Mouse (Mus musculus) liver, embryonic 16.5 days (tissue): Measurements from ENCODE around the gene B430306N03Rik. TPM values are rescaled to one million over a fixed set of nuclear protein-coding genes. Genes with fewer than 3 reads are reported as not detected.

Experiments
- ATAC-seq: fragments of 200-750 bp; cut with Nextera tagmentation; 2 replicates; pipeline ENCODE4 v1.8.0; 2017; ENCODE audit warnings: low read depth, mild to moderate bottlenecking, moderate number of reproducible peaks, moderate library complexity
- H3K27ac ChIP-seq: fragments of 300-500 bp; sonication (generic); 2 replicates; pipeline ENCODE4 v1.5.1; 2014; ENCODE audit warnings: mild to moderate bottlenecking, low read length
- H3K27me3 ChIP-seq: fragments of 300-500 bp; sonication (generic); 2 replicates; pipeline ENCODE4 v1.6.1; 2014; ENCODE audit warnings: low read depth, low read length, mixed read lengths; ENCODE audit not compliant: control insufficient read depth, insufficient read depth
- H3K36me3 ChIP-seq: fragments of 300-500 bp; sonication (generic); 2 replicates; pipeline ENCODE4 v1.6.1; 2014; ENCODE audit warnings: mild to moderate bottlenecking; ENCODE audit not compliant: control insufficient read depth, insufficient read depth
- H3K4me1 ChIP-seq: fragments of 300-500 bp; sonication (generic); 2 replicates; pipeline ENCODE4 v1.6.1; 2014; ENCODE audit warnings: low read depth, low read length, mixed read lengths; ENCODE audit not compliant: control insufficient read depth
- H3K4me2 ChIP-seq: fragments of 300-500 bp; sonication (generic); 2 replicates; pipeline ENCODE4 v1.6.1; 2014; ENCODE audit warnings: low read depth, low read length, mixed read lengths
- H3K4me3 ChIP-seq: fragments of 300-500 bp; sonication (generic); 2 replicates; pipeline ENCODE4 v1.5.1; 2014; ENCODE audit warnings: low read depth, mild to moderate bottlenecking, low read length
- H3K9ac ChIP-seq: fragments of 300-500 bp; sonication (generic); 2 replicates; pipeline ENCODE4 v1.6.1; 2014; ENCODE audit warnings: low read depth, low read length
- H3K9me3 ChIP-seq: fragments of 300-500 bp; sonication (generic); replicated peaks from 2 replicates; pipeline ENCODE4 v1.6.1; 2016; ENCODE audit warnings: low read length; ENCODE audit not compliant: control insufficient read depth
- WGBS: fragments of 180-500 bp; shearing (Covaris S2); extraction: QIAGEN DNeasy Blood & Tissue Kit; methylation state at CpG from one replicate; pipeline ENCODE4 v1.1.7; 2014; ENCODE audit not compliant: insufficient replicate concordance; 5-methylcytosine and 5-hydroxymethylcytosine counted together
- polyA plus RNA-seq: library from polyadenylated mRNA; unstranded; fragments of >200 nt; fragmentation: Nextera tagmentation; extraction: Ambion mirVana; gene quantifications from 2 replicates; pipeline ENCODE4 v1.2.1, GENCODE M21; 2015

The B430306N03Rik gene
- polyA plus RNA-seq, 1 experiment from 2014 or later, result 4.1 TPM

DNA sequence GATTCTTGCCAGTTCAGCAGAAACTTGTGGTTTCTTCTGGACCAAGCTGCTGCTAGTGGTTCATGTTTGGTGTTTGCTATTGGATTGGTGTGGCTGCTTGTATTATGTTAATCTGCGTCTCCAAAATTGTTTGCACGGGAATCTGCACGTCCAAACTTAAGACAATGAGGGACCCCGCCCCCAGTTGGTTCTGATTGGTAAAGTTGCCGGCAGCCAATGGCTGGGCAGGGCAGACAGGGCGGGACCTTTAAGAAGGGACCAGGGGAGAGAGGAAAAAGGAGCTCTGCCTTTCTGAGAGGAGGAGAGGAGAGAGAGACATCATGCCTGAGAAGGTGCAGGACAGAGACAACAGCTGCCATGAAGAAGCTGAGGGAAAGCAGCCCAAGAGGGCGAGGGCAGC lies 40.2 kb upstream of the B430306N03Rik start:
- Histone ChIP-seq H3K9me3 (no peaks in the 10 kb centered on the region), H3K4me1 (peaks cover 54% of the 10 kb centered on the region), H3K4me2 (no peak overlapping the region), H3K9ac (no peak overlapping the region), H3K36me3 (no peaks in the 10 kb centered on the region), H3K27ac (no peak overlapping the region), H3K4me3 (no peak overlapping the region), H3K27me3 (no peaks in the 10 kb centered on the region)
- 31% methylated on average over 7 of the region's 7 CpGs for WGBS
- no peak for ATAC-seq

GRCm38 (mm10) chr17:48278381-48278780 lies 37.6 kb upstream of the B430306N03Rik start:
- no peaks in the 10 kb centered on the region for H3K27me3 ChIP-seq
- no peak for ATAC-seq
- H3K4me3 ChIP-seq, result no peak overlapping the region
- H3K9ac ChIP-seq, result no peak overlapping the region
- no peak overlapping the region for H3K4me2 ChIP-seq
- peaks cover 49% of the 10 kb centered on the region for H3K4me1 ChIP-seq
- H3K9me3 ChIP-seq, result no peaks in the 10 kb centered on the region
- H3K27ac ChIP-seq, result peak overlapping the region; percentile 10; the same call in 1 of the 2 replicates
- no peaks in the 10 kb centered on the region for H3K36me3 ChIP-seq

DNA sequence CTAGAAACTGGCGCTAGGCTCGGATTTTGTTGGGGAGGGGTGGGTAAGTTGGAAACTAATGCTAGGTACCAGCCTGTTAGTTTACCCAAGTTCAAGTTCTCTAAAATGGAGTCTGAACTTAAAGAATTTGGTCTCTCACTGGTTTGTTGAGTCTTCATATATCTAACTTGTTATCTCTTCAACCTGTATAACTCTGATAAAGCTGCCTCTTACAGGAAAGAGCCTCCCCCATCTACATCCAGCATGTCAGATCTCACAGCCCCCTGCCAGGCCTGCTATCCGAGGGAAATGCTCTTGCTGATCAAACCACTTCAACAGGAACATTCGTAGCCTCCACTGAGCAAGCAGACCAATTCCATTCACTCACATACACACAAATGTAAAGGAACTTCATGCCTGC lies 36.9 kb upstream of the B430306N03Rik start:
- Histone ChIP-seq H3K27ac (no peak overlapping the region; the same call in 1 of the 2 replicates), H3K27me3 (no peaks in the 10 kb centered on the region), H3K9ac (no peak overlapping the region), H3K4me1 (peaks cover 43% of the 10 kb centered on the region), H3K9me3 (no peaks in the 10 kb centered on the region), H3K36me3 (no peaks in the 10 kb centered on the region), H3K4me3 (no peak overlapping the region), H3K4me2 (no peak overlapping the region)
- WGBS, result 47% methylated on average over 4 of the region's 4 CpGs
- ATAC-seq, result no peak

DNA sequence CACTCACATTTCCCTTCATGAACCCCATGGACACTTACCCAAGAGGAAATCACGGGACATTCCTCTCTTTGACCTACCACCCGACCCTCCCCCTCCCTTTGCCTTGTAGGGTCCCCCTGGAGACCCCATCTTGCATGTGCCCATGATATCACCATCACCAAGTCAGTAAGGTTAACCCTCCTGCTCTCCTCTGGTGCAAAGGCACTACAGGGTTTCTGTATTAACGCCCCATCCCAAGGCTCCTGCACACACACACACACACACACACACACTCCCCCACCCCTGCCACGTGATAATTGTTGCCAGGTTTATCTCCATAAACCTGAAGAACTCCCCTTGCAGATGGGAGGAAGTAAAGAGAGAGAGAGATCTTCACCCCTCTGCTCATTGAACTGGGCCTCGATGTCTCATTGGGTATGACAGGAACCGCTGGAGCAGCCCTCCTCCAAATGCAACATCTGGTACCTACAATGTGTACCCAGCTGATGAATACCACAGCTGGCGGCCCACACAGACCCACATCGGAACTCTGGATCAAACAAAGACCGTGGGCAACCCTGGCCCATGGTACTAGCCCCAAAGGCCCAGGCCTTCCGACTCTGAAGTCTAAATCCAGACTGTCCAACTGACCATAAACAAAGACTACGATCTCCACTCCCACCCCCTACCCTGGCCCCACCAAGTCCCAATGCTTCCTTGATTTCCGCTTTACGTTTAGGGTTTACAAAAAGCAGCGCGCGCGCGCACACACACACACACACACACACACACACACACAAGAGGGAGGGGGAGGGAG lies 34.8 kb upstream of the B430306N03Rik start:
- Histone ChIP-seq H3K4me2 (peak overlapping the region; percentile 66), H3K9me3 (no peaks in the 10 kb centered on the region), H3K4me3 (peak overlapping the region; percentile 53), H3K4me1 (peaks cover 23% of the 10 kb centered on the region), H3K27ac (0 out of 2 replicates have a peak overlapping the region, but pooled peaks have one; percentile 30), H3K36me3 (no peaks in the 10 kb centered on the region), H3K27me3 (no peaks in the 10 kb centered on the region), H3K9ac (peak overlapping the region; percentile 64)
- WGBS, result 21% methylated on average over 18 of the region's 18 CpGs
- ATAC-seq, result peak; percentile 56; the same call in 1 of the 2 replicates

GRCm38 (mm10) chr17:48281739-48282085 lies 34.2 kb upstream of the B430306N03Rik start:
- ATAC-seq, result peak; percentile 41; the same call in 1 of the 2 replicates
- H3K27ac ChIP-seq, result 0 out of 2 replicates have a peak overlapping the region, but pooled peaks have one; percentile 30
- H3K36me3 ChIP-seq, result no peaks in the 10 kb centered on the region
- H3K9ac ChIP-seq, result peak overlapping the region; percentile 64
- H3K9me3 ChIP-seq, result no peaks in the 10 kb centered on the region
- H3K4me2 ChIP-seq, result peak overlapping the region; percentile 66
- H3K4me3 ChIP-seq, result peak overlapping the region; percentile 53
- 10% methylated on average over 3 of the region's 3 CpGs for WGBS
- no peaks in the 10 kb centered on the region for H3K27me3 ChIP-seq
- peaks cover 23% of the 10 kb centered on the region for H3K4me1 ChIP-seq

DNA sequence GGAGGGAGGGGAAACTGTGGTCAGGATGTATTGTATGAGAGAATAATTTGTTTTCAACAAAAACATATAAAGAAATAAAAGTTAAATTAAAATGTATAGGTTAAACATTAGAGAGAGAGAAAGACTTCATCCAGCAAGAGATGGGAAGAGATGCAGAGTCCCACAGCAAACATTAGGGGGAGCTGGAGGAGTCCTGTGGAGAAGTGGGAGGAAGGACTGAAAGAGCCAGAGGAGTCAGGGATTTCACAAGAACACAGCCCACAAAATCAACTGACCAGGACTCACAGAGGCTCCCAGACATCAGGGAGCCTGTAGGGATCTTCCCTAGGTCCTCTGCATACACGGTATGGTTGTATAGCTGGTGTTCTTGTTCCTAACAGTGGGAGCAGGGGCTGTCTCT lies 29.2 kb upstream of the B430306N03Rik start:
- Histone ChIP-seq H3K4me2 (no peak overlapping the region), H3K9ac (no peak overlapping the region), H3K27ac (no peak overlapping the region), H3K4me1 (peaks cover 11% of the 10 kb centered on the region), H3K36me3 (no peaks in the 10 kb centered on the region), H3K27me3 (no peaks in the 10 kb centered on the region), H3K9me3 (no peaks in the 10 kb centered on the region), H3K4me3 (no peak overlapping the region)
- 43% methylated on average over 1 of the region's 1 CpGs for WGBS
- no peak for ATAC-seq

DNA sequence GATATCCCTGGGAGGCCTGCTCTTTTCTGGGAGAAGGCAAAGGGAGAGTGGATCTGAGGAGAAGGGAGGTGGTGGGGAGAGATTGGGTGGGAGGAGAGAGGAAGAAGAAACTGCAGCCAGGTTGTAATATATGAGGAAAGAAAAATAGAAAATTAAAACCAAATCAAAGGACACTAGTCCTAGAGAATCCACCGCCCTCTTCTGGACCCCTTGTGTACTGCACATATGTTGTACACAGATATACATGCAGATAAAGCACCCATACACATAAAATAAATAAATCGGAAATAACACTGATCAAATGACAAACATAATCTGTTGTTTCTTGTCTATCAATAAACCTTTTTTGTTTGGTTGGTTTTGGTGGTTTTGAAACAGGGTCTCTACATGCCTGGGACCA lies 28.7 kb upstream of the B430306N03Rik start:
- WGBS, result 44% methylated on average over 2 of the region's 2 CpGs
- Histone ChIP-seq H3K9ac (no peak overlapping the region), H3K9me3 (no peaks in the 10 kb centered on the region), H3K27me3 (no peaks in the 10 kb centered on the region), H3K4me2 (no peak overlapping the region), H3K27ac (no peak overlapping the region), H3K4me1 (peaks cover 9% of the 10 kb centered on the region), H3K4me3 (no peak overlapping the region), H3K36me3 (no peaks in the 10 kb centered on the region)
- ATAC-seq, result no peak

DNA sequence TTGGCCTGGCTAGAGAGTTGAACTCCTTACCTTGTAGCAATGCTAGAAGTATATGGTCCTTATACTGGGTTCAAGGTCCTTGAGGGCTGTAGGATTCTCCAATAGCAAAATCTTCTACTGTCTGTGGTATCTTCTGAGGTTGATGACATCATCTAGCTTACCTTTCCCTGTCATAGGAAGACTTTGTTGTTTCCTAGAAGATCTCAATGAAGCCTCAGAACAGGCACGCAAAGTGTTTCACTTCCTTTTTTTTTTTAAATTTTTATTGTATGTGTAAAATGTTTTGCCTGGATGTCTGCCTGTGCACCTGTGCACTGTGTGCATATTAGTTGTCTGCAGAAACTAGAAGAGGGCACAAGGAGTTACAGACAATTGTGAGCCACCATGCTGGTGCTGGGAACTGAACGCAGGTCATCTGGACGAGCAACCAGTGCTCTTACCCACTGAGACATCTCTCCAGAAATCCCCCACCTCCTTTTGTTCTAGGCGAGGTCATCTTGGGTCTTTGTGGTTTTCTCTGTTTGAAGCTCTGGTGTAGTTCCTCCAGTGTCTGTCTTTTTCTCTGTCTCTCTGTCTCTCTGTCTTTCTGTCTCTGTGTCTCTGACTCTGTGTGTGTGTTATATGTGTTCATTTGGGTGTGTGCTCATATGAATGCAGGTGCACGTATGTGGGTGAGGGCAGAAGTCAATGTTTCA lies 22.3 kb upstream of the B430306N03Rik start:
- H3K36me3 ChIP-seq, result no peaks in the 10 kb centered on the region
- H3K9ac ChIP-seq, result no peak overlapping the region
- no peak overlapping the region for H3K4me3 ChIP-seq
- no peak overlapping the region for H3K27ac ChIP-seq
- no peak overlapping the region for H3K4me2 ChIP-seq
- ATAC-seq, result no peak
- no peaks in the 10 kb centered on the region for H3K9me3 ChIP-seq
- peaks cover 6% of the 10 kb centered on the region for H3K4me1 ChIP-seq
- 46% methylated on average over 5 of the region's 5 CpGs for WGBS
- H3K27me3 ChIP-seq, result no peaks in the 10 kb centered on the region

DNA sequence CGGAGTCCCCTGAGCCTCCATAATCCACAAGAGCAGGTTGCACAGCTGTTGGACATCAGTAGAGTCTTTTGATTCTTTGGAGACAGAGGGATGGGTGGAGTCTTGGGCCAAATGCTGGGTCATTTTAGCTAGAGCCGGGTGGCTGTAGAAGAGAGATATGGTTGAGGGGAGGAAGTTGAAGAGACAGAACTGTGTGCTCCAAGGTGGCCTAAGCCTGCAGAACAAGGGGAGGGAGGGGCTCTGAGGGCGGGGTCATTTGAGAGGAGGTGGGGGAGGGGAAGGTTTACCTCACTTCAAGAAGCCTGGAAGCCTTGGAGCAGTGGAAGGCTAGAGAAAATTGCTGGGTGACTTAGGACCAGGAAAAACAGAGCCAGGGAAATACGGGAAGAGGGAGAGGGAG lies 16.7 kb upstream of the B430306N03Rik start, which contains the start of gene Treml2:
TSS of gene Treml2 (plus strand) at position 296 of the 400 bp plus-strand sequence.
- peak within 1 kb of the TSS; percentile 73 for H3K4me2 ChIP-seq
- 5% methylated on average over 3 of the region's 4 CpGs for WGBS
- H3K4me3 ChIP-seq, result peak within 1 kb of the TSS; percentile 67
- peak; percentile 84 for ATAC-seq
- H3K9me3 ChIP-seq, result no peaks in the 10 kb centered on the region
- peak within 1 kb of the TSS; percentile 90 for H3K27ac ChIP-seq
- H3K9ac ChIP-seq, result peak within 1 kb of the TSS; percentile 70
- peaks cover 34% of the 10 kb centered on the region for H3K4me1 ChIP-seq
- no peaks in the 10 kb centered on the region; the same call in 1 of the 2 replicates for H3K36me3 ChIP-seq
- H3K27me3 ChIP-seq, result no peaks in the 10 kb centered on the region
